Mouse (Mus musculus) ovary, adult 18-20 months (tissue): ENCODE results near the gene Iffo1.

Experiments
- DNase-seq: peaks from one replicate; pipeline ENCODE4 v3.0.0; 2022; ENCODE audit warnings: low spot score, mixed read lengths

Iffo1 gene

DNA sequence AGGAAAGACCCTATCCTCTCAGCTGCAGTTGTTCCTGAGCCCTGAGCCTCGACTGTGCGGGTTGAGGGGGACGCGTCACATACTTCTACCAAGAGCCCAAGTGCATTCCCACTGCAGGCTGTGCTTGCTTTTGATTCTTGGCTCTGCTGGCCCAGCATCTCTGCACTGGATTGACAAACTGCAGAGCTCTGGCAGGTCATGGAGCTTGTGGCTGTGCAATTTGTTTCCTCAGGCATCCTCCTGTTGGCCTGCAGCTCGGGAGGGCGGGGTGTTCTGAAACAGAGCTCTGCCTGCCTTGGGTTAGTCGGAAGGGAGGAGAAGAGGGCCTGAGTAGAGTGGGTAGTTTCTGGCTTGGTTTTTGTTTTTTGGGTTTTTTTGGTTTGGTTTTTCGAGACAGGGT lies 2.6 kb upstream of the Iffo1 start:
- DNase-seq: no peak

DNA sequence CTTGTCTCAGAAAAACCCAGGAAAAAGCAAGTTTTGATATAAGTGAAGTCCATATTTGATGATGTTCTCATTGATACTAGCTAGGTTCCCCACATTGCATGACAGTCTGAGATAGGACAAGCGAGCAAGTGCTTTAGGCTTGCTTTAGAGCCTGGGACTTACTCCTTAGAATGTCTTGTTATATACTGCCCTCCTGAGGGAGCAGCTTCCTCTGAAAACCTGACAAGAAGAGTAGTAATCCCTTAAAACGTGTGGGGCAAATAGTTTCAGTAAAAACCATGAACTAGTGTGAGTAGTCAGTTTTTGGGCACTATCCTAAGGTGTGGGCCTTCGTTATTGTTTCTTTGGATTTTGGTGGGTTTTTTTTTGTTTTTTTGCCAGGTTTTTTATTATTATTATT lies 1.9 kb upstream of the Iffo1 start:
- no peak for DNase-seq

DNA sequence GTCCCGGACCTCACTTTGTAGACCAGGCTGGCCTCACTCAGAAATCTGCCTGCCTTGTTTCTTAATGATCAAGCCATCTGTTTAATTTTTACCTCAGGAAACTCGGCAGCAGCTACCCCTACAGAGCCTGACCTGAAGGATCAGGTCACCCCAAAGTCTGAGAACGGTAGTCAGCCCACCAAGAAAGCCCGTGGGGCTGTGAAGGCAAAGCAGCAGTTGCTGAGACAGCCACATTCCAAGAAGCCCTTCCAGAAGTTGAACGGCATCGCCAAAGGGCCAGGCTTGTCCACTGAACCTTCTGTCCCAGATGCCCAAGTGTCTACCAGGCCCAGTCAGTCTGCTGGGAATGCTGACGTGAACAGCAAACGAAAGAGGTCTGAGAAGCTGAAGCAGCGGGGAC lies 1.1 kb upstream of the Iffo1 start:
- DNase-seq: no peak

DNA sequence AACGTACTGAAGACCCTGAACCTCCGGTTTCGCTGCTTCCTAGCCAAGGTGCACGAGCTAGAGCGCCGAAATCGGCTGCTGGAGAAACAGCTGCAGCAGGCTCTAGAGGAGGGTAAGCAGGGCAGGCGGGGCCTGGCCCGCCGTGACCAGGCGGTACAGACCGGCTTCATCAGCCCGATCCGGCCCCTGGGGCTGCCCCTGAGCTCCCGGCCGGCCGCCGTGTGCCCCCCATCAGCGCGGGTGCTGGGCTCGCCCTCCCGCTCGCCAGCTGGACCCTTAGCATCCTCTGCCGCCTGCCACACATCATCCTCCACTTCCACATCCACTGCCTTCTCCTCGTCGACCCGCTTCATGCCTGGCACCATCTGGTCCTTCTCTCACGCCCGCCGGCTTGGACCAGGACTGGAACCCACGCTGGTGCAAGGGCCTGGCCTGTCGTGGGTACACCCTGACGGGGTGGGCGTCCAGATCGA lies 474 bp downstream of the Iffo1 start:
- DNase-seq: no peak

DNA sequence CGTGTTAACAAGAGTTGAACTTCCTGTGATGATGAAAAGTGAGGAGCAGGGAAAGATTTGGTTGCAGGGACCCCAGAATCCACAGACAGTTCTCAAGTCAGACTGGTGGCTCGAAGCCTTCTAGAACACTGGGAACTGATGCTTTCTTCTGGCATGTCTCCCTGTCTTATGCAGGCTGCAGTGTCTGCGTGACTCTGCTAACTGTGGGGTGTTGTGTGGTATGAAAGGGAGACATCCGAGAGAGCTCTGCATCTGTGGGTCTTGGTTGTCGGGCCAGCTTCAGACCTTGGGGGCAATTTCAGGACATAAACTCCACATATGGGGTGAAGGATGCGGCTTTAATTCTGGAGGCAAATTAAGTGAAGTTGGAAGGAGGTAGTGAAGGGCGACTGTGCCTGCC lies 1.1 kb downstream of the Iffo1 start:
- DNase-seq: no peak

DNA sequence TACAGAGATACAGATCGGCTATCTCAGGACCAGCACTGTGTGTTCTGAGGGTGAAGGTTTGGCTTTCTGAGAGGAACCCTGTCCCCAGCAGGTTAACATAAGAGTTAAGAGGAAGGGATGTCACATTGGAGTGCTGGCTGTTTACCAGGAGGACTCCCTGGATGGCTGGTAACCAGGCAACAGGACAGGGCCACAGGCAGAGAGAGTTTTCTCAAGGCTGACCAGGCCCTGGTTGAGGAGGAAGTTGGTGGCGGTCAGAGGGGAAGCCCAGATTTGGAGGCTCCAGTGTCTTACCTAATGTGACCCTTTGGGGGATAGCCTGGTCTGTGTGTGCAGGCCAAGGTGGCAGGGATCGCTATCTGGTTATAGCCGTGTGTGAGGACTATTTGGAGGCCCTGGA lies 1.8 kb downstream of the Iffo1 start:
- DNase-seq: no peak

DNA sequence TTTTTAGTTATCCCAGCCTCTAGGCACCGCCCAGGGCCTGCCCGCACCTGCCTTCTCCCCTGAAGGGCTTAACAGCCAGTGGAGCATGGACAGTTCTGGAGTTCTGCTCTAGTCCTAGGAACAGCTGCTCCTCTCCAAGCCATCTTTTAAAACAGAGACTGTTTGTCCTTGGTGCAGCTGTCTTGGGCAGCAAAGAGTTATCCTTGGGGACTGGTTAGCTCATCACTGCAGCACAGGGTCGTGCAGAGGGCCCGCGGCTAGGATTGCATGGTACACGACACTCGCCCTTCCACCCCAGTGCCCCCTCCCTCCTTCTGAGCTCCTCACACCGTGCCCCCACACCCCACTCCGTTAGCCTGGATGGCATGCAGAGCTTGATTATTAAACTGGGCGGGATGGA lies 2.3 kb downstream of the Iffo1 start:
- DNase-seq: no peak

DNA sequence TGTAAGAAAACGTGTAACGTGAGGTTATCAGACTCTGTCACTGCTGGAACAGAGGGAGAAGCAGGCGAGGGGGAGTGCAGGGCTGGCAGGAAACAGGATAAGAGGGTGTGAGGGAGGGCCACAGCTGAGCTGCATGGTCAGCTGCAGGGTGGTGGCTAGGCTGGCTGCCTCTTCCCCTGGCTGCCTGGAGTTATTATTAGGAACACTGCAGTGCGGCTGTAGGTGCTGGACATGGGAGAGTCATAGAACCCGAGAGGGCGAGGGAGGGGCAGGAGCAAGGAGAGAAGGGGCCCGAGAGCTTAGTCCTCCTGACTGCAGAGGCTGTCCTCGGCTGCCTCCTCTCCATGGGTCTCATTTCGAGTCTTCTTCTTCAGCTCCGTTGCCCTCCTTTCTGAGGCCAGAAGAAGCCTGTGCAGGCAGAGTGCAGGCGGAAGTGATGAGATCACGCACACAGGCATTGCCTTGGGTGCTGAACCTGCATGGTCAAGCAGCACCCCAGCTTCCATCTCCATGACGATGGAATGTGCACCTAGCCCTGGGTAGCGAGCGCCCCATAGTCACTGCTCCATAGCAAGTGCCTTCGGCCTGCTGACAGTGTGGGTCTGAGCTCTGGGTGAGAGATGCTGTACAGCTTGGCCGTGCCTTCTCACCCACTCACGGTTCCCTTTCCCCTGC lies 3.3 kb downstream of the Iffo1 start:
- DNase-seq: peak; percentile 50

DNA sequence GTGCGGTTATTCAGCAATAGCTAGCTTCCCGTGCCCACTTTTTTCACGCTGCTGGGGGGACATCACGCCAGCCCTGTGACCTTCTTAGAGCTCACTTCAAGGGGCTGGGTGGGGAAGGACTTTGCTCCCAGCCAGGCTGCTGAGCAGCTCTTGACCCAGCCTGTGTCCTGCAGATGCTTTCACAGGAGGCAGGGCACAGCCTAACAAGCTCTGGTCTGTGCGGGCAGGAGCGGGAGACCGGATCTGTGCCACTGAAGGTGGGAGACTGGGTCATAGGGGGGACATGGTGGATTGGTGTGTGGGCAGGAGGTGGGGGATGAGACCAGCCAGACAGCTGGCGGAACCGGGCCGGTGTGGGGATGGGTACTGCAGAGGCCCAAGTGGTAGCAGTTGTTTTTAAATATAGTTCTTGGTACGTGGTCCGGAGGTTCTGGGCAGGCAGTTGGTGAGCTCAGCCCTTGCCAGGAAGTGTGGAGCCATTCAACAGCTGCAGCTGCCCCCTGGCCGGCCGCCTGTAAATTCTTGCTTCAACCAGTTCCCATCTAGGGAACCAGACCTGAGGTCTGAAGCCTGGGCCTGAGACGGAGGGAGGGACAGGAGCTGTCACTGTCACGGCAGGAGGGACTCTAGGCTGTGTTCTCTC lies 4.0 kb downstream of the Iffo1 start:
- no peak for DNase-seq

DNA sequence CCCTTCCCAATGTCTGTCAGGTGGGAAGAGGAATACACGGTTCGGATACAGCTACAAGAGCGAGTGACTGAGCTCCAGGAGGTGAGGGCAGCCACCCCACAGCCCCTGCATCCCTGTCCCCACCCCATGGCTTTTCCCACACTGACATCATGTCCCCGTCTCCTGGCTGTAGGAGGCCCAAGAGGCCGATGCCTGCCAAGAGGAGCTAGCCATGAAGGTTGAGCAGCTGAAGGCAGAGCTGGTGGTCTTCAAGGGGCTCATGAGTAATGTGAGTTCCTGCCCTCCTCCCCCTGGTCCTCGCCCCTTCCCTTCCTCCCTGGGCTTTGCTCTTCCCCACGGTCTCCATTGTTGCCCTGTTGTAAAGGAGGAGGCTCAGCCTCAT lies 4.5 kb downstream of the Iffo1 start:
- no peak for DNase-seq

DNA sequence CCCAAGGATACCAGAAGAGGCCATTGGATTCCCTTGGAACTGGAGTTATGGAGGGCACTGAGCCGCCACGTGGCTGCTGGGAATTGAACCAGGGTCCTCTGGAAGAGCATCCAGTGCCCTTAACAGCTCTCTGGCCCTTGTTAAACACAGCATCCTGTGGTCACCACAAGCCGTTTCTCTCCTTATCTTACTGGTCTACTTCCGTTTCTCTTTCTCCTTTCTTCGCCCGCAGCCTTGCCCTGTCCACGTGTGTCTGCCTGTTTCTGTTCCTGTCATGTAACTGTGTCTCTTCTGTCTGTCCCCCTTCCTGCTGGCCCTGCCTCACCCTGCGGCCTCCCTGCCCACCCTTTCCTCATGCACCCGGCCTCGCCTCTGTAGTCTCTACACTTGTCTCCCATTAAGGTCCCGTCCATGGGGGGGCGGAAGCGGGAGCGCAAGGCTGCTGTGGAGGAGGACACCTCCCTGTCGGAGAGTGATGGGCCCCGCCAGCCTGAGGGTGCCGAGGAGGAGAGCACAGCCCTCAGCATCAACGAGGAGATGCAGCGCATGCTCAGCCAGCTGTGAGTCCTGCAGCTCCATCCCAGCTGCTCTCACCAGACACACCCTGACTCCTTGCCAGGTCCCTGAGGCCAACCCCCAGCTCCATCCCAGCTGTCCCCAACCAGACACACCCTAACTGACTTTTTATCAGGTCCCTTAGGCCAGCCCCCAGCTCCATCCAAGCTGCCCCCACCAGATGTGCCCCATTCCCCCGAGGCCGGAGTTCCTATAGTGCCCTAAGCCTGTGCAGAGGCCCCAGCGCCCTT lies 7.4 kb downstream of the Iffo1 start:
- no peak for DNase-seq

DNA sequence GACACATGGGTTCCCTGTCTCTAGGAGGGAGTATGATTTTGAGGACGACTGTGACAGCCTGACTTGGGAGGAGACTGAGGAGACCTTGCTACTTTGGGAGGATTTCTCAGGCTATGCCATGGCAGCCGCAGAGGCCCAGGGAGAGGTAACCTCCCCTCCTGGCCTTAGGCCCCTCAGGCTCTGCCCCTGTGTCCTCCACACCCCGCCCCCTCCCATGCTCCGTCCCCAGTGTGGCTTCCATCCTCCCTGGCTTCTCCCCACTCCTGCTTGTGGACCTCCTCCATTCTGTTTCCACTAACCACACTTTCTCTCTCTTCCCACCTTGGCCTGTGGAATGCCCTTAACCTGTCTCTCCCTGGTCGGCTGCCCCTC lies 8.0 kb downstream of the Iffo1 start:
- DNase-seq: no peak

DNA sequence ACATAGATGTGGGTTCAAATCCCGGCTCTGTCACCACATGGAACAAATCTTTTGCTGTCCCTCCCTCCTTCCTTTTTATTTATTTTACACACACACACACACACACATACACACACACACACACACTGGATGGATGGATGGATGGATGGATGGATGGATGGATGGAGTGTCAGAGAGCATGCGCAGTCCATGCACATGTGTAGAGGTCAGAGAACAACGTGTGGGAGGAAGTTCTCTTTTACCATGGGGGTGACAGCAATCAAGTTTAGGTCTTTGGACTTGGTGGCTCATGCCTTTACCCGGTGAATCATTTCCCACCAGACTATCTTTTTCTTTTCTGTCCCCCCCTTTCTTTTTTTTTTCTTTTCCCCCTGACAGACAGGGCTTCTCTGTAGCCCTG lies 8.6 kb downstream of the Iffo1 start:
- no peak for DNase-seq

DNA sequence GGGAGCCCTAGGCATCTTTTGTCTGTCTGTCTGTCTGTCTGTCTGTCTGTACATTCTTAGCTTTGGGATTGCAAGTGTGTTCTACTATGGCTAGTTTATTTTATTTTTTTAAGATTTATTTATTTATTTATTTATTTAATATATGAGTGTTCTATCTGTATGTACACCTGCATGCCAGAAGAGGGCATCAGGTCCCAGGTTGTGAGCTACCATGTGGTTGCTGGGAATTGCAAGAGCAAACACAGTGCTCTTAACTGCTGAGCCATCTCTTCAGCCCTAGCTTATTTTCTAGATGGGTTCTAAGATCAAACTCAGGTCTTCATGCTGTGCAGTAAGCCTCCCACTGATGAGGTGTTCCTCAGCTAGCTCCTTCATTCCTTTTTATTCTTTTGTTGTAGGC lies 9.5 kb downstream of the Iffo1 start:
- DNase-seq: no peak

DNA sequence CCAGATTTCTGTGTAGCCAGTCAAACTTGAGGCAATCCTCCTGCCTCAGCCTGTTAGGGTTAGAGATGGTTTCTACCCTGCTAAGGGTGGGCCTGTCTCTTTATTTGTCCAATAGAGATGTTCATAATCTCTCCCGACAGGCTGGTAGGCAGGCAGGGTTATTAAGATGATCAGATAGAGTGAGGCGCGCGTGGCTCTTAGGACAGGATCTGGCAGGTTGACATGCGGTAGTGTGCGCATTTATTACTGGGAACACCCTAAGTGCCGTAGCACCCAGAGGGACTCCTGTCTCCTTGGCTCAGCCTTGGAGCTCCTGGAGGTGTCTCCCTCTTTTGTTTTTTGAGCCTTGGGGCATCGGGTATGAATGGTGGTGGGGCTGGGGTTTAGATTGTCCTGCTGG lies 10.2 kb downstream of the Iffo1 start:
- DNase-seq: no peak

DNA sequence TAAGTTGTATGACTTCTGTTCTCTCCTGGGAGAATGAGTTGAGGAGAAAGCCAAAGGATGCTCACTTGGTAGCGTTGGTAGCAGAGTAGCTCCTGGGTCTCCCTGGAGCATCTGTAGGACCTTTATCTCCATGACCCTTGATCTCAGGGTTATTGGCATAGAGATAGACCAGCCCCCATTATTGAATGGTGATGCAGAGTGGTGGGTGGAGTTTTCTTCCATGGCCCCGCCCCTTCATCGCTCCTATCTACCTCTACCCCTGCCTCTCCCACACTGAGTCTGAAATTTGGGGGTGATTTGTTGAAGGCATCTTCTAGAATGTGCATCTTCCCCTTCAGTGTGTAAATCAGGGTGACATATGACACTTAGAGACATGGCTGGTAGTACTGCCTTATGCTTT lies 11.4 kb downstream of the Iffo1 start:
- no peak for DNase-seq

DNA sequence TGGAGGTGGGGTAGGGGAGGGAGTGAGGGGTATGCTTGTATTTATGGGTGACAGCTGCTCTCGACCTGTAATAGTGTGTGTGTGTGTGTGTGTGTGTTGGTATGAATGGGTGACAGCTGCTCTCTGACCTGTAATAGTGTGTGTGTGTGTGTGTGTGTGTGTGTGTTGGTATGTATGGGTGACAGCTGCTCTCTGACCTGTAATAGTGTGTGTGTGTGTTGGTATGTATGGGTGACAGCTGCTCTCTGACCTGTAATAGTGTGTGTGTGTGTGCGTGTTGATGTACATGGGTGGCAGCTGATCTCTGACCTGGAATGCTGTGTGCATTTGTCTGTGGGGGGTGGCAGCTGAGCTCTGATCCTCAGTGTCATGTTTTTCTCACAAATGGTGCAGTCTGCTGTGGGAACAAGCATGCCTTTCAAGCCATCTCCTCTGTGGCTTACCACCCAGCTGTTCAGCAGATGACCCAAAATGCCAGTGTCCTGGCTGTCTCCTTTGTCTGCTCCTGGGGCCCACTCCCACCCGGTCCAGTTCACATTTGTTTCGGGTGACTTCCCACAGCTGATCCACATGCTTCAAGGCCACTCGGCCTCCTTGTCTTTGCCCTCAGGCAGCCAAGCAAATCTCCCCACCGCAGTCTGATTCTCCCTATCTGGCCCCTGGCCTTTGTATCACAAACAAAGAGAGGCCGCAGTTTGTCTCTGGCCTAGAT lies 12.0 kb downstream of the Iffo1 start:
- DNase-seq: no peak

DNA sequence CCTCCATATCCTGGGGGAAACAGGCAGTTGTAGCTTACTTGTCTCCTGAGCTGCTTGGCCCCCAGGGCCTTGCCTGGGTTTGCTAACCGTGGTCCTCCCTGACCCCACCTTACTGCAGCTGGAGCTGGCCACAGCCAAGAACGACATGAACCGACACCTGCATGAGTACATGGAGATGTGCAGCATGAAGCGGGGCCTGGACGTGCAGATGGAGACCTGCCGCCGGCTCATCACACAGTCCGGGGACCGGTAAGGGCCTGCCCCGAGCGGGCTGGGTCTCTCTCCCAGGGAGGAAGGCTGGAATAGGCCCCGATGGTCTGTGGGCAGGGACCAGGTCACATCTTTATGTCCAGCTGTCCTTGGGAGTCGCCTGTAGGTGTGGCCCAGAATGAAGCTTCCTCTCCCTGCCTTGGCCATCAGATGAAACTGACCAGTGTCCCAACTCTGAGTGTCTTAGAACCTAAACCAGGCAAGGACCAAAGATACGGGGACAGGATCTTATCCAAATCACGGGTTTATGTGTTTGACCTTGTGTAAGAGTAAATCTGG lies 14.0 kb downstream of the Iffo1 start:
- DNase-seq: no peak

DNA sequence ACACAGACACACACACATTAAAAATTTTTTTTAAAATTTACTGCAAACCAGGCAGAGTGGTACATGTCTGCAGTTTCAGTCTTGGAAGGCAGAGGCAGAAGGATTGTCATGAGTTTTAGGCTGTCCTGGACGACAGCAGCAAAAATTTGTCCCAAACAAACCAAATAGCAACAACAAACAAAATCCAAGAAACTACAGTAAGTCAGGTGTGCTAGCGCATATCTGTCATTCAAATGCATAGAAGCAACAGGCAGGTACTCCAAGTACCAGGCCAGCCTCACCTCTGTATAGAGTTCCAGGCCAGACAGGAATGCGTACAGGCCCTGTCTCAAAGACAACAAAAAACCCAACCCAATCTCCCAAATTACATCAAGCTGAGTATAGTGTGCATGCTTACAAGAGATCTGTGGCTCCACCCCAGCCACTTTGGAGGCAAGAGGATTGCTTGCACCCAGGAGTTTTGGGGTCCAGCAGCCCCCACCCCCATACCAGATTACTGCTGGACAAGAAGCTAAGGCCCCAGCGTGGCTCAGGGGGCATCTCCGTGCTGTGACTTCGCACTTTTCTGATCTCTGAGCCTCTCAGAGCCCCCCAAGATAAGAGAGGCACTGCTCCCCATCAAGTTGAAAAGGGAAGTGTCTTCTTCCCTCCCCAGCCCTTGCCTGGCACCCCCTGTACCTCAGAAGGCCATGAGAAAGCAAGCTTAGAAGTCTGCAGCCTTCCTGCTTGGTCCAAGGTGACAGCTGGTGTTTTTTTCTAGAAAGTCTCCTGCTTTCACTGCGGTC lies 14.9 kb downstream of the Iffo1 start:
- no peak for DNase-seq

DNA sequence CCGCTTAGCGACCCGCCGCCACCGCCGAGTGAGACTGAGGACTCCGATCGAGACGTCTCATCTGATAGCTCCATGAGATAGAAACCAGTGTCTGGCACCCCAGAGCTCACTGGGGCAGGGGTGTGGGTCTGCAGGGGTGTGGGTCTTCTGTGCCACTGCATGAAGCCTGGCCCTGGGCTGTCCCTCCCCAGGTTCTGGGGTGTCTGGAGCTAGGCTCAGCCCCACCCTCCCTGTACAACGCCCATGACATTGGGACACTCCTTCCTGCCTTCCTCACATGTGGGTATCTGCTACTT lies 15.5 kb downstream of the Iffo1 start:
- no peak for DNase-seq

DNA sequence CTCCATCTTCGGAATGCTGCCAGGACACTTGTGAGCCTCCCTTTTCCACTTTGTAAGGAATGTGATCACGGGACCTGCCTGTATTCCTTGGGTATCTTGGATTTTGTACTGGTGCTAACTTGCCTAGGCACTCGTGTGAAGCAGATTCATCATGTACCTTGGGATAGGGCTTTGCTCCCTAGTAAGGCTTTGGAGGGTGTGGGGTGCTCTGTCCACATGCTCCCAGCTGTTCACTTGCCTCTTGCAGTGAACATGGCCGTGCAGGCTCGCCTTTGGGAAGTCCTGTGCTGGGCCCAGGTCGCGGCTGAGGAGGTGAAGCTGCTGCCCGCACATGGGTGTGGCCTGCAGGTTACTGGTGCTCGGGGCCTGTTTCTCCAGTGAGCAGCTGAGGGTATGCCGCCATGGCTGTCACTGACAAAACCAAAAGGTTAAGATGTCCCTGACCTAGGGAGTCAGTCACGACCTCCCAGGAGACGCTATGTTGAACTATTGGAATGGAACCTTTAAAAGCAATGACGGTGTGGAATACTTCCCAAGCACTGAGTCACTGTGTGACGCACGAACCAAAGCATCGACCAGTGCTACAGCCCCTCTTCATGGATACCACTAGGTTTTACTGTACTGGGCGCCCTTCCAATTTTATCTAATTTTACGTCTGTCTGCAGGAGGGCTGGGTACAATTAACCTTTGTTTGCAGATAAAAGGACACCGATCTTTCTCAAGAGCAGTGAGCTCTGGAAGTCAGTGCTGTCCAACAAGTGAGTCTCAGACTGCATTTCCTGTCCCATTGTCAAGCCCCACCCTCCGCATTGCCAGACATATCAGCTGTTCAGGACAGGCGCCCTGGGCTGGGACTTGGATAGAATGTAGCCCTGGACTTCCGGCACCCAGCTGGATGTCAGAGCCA lies 16.1 kb downstream of the Iffo1 start:
- no peak for DNase-seq
